Mouse (Mus musculus) liver, adult 2 months (tissue): ENCODE data around the gene Prickle2.

Experiments used
- CTCF ChIP-seq: fragments of 200-500 bp; IDR thresholded peaks from 2 replicates; pipeline ENCODE4 v1.5.1; 2011; ENCODE audit warnings: low read depth, low read length, control low read depth
- POLR2A ChIP-seq: fragments of 200-500 bp; IDR thresholded peaks from 2 replicates; pipeline ENCODE4 v1.6.1; 2011; ENCODE audit warnings: low read length, control low read depth; ENCODE audit not compliant: insufficient read depth; ENCODE audit errors: extremely low read depth

GRCm38 (mm10) chr6:92518438-92518968, 187.5 kb downstream of the Prickle2 start:
- TF ChIP-seq CTCF, result no peak
- no peak for TF ChIP-seq POLR2A
